Mouse (Mus musculus): ENCODE measurements around the gene Lgals8. TPM values are rescaled to one million over a fixed set of nuclear protein-coding genes. Genes with fewer than 3 reads are reported as not detected.
A peak's percentile ranks its signal among the peaks of the same experiment; 100 is the strongest.

Gene Lgals8
- polyA plus RNA-seq, 1 experiment from 2014 or later, result 14.5 TPM

GRCm38 (mm10) chr13:12408343-12409066 lies 56.2 kb downstream of the Lgals8 start:
- Histone ChIP-seq H3K4me1 (no peaks in the 10 kb centered on the region), H3K4me2 (no peak overlapping the region), H3K4me3 (no peak overlapping the region), H3K27me3 (replicated peaks) (no peaks in the 10 kb centered on the region), H3K27ac (replicated peaks) (no peak overlapping the region), H3K36me3 (peaks cover 79% of the 10 kb centered on the region), H3K9me3 (no peaks in the 10 kb centered on the region), H3K9ac (no peak overlapping the region)
- 89% methylated on average over 9 of the region's 9 CpGs for WGBS
- no peak for ATAC-seq (ENCODE audit: extremely low read depth, insufficient number of reproducible peaks, low FRiP score, low TSS enrichment)

GRCm38 (mm10) chr13:12395571-12395970 lies 69.2 kb downstream of the Lgals8 start:
- H3K4me3 ChIP-seq, result peak overlapping the region; percentile 91
- peak overlapping the region; percentile 96 for H3K4me2 ChIP-seq
- under 1% methylated on average over 23 of the region's 23 CpGs for WGBS
- H3K9ac ChIP-seq, result peak overlapping the region; percentile 85
- H3K4me1 ChIP-seq, result peaks cover 10% of the 10 kb centered on the region
- no peak overlapping the region for H3K27ac ChIP-seq (replicated peaks)
- H3K36me3 ChIP-seq, result peaks cover 34% of the 10 kb centered on the region
- peaks cover 4% of the 10 kb centered on the region; the same call in 1 of the 2 replicates for H3K27me3 ChIP-seq (replicated peaks)
- peak; percentile 6; the same call in 1 of the 2 replicates for ATAC-seq (ENCODE audit: extremely low read depth, insufficient number of reproducible peaks, low FRiP score, low TSS enrichment)
- no peaks in the 10 kb centered on the region for H3K9me3 ChIP-seq

- Histone ChIP-seq H3K4me2 (peak within 1 kb of the TSS; percentile 96), H3K9ac (peak within 1 kb of the TSS; percentile 85), H3K4me3 (peak within 1 kb of the TSS; percentile 91), H3K9me3 (no peaks in the 10 kb centered on the region), H3K4me1 (peaks cover 10% of the 10 kb centered on the region), H3K27ac (replicated peaks) (peak within 1 kb of the TSS; percentile 55), H3K36me3 (peaks cover 28% of the 10 kb centered on the region), H3K27me3 (replicated peaks) (peaks cover 4% of the 10 kb centered on the region; the same call in 1 of the 2 replicates)
- under 1% methylated on average over 43 of the region's 43 CpGs for WGBS
- ATAC-seq (ENCODE audit: extremely low read depth, insufficient number of reproducible peaks, low FRiP score, low TSS enrichment), result peak; percentile 97
Observed at GRCm38 (mm10) chr13:12394609-12395505, 69.9 kb downstream of the Lgals8 start, which contains the start of gene Heatr1. Heatr1 (plus strand) TSS chr13:12395027.

Other genes starting within 250 kb of the Lgals8 start
- 11.4 and 11.5 TPM in 2 replicates for gene Mtr, start 206.8 kb downstream of the Lgals8 start, polyA plus RNA-seq (2015; fragmentation: Nextera tagmentation; extraction: Ambion mirVana)
- 1,324 and 1,364 TPM in 2 replicates for gene Actn2, start 124.2 kb downstream of the Lgals8 start, polyA plus RNA-seq (2015; fragmentation: Nextera tagmentation; extraction: Ambion mirVana)
- gene Heatr1, start 69.9 kb downstream of the Lgals8 start, polyA plus RNA-seq (2015; fragmentation: Nextera tagmentation; extraction: Ambion mirVana), result 8.8 and 10.1 TPM in 2 replicates
- gene Edaradd, start 55.5 kb upstream of the Lgals8 start, polyA plus RNA-seq (2015; fragmentation: Nextera tagmentation; extraction: Ambion mirVana), result 0.46 and 0.49 TPM in 2 replicates
- gene Ero1lb, start 100.9 kb upstream of the Lgals8 start, polyA plus RNA-seq (2015; fragmentation: Nextera tagmentation; extraction: Ambion mirVana), result 5.9 and 6.2 TPM in 2 replicates